Mouse (Mus musculus) cerebellum, adult 2 months (tissue): ENCODE measurements around the gene Hs1bp3.

Source experiments
- CTCF ChIP-seq: fragments of 200-500 bp; IDR thresholded peaks from 2 replicates; pipeline ENCODE4 v1.5.1; 2011; ENCODE audit warnings: low read depth, mild to moderate bottlenecking, control low read depth, low read length, moderate library complexity, borderline replicate concordance; ENCODE audit not compliant: insufficient read depth
- POLR2A ChIP-seq: fragments of 200-500 bp; IDR thresholded peaks from 2 replicates; pipeline ENCODE4 v1.6.1; 2011; ENCODE audit warnings: low read length, control low read depth, borderline replicate concordance; ENCODE audit not compliant: insufficient read depth

- TF ChIP-seq CTCF (no peak), POLR2A (no peak)
Observed at GRCm38 (mm10) chr12:8306910-8307309, 6.3 kb upstream of the Hs1bp3 start.
